22 mouse cellular contexts compared by ENCODE assay signal in the genomic region with DNA sequence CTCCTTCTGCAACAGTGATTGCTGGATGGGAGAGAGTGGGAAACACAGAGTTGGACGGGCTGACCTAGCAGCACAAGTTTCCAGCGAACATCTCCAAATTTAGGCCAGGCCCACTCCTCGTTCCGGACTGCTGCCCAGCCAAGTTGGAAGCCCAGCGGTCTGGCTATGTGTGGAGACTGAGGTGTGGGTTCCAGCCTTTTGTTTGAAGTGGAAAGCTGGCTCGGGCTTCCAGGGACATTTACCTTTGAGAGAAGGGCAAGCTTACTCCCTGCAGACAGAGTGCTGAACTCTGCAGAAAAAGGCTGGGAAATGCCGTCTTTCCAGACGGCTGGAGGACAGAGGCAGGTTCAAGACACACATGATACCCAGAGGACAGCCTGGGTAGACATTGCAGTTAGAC. TPM values are rescaled to one million over a fixed set of nuclear protein-coding genes. Genes with fewer than 3 reads are reported as not detected.
"Had no signal": no experiment of that assay in that cellular context is flagged by ENCODE, and none has a peak within 500 bp of the region (broad histone marks: within the 10 kb centered on the region; RNA-seq: fewer than 3 reads in every experiment).

No protein-coding gene starts in this region.

- H3K27ac ChIP-seq: intestine, embryonic 15.5 days; left cerebral cortex, adult 2 months; limb, embryonic 12.5 days; liver, embryonic 12.5 days; liver, embryonic 15.5 days; lung, embryonic 15.5 days; midbrain, embryonic 10.5 days; midbrain, embryonic 13.5 days; neural tube, embryonic 13.5 days had no signal

- H3K4me3 ChIP-seq: intestine, embryonic 15.5 days; left cerebral cortex, adult 2 months; limb, embryonic 12.5 days; liver, embryonic 12.5 days; liver, embryonic 15.5 days; lung, embryonic 15.5 days; megakaryocyte, embryonic 14.5 days; midbrain, embryonic 10.5 days; midbrain, embryonic 13.5 days; myocyte; neural tube, embryonic 13.5 days had no signal

- ATAC-seq: intestine, embryonic 15.5 days; liver, embryonic 12.5 days; midbrain, embryonic 13.5 days; midbrain, embryonic 16.5 days had no signal

- H3K36me3 ChIP-seq: intestine, embryonic 15.5 days; liver, embryonic 12.5 days; liver, embryonic 15.5 days; lung, embryonic 15.5 days; midbrain, embryonic 13.5 days had no signal

- H3K9ac ChIP-seq: intestine, embryonic 15.5 days; limb, embryonic 12.5 days; liver, embryonic 12.5 days; liver, embryonic 15.5 days; lung, embryonic 15.5 days; midbrain, embryonic 13.5 days; neural tube, embryonic 13.5 days had no signal

- H3K9me3 ChIP-seq: intestine, embryonic 15.5 days; limb, embryonic 12.5 days; liver, embryonic 12.5 days; liver, embryonic 15.5 days; lung, embryonic 15.5 days; megakaryocyte, embryonic 14.5 days; midbrain, embryonic 10.5 days; midbrain, embryonic 13.5 days; neural tube, embryonic 13.5 days had no signal

- DNase-seq: layer of hippocampus, postnatal 36 days; liver; lung, adult 18-20 months; lung, postnatal 10 days; lung, postnatal 36 days; thymus, adult 18-20 months; thymus, postnatal 36 days had no signal

- H3K4me1 ChIP-seq: liver, embryonic 15.5 days had no signal

- H3K4me2 ChIP-seq: intestine, embryonic 15.5 days; limb, embryonic 12.5 days; liver, embryonic 12.5 days; liver, embryonic 15.5 days; lung, embryonic 15.5 days; midbrain, embryonic 13.5 days; neural tube, embryonic 13.5 days had no signal

RNA-seq across cellular contexts. Expression of a gene that starts 27.6 kb away (rescaled TPM):
- total RNA-seq: monocyte, adult 5-6 weeks; neutrophil, adult 5-6 weeks had no signal
- polyA plus RNA-seq: small intestine, adult 2 months had no signal
